Mouse (Mus musculus) forebrain, postnatal 0 days (tissue): ENCODE results near the gene Vwa8. TPM values are rescaled to one million over a fixed set of nuclear protein-coding genes. Genes with fewer than 3 reads are reported as not detected.

Experiments used
- ATAC-seq: fragments of 200-750 bp; cut with Nextera tagmentation; 2 replicates; pipeline ENCODE4 v1.8.0; 2017; ENCODE audit warnings: mild to moderate bottlenecking, moderate library complexity
- DNase-seq: peaks from one replicate; pipeline ENCODE4 v3.0.0-alpha.2; 2015
- H3K27ac ChIP-seq: fragments of 300-500 bp; sonication (generic); 2 replicates; pipeline ENCODE4 v1.5.1; 2014; ENCODE audit warnings: low read depth, mild to moderate bottlenecking, antibody characterized with exemption, low read length, moderate library complexity, mixed read lengths
- H3K27me3 ChIP-seq: fragments of 300-500 bp; sonication (generic); 2 replicates; pipeline ENCODE4 v1.6.1; 2014; ENCODE audit warnings: mild to moderate bottlenecking, low read length, mixed read lengths; ENCODE audit not compliant: insufficient read depth
- H3K36me3 ChIP-seq: fragments of 300-500 bp; sonication (generic); 2 replicates; pipeline ENCODE4 v1.6.1; 2014; ENCODE audit warnings: mild to moderate bottlenecking, moderate library complexity; ENCODE audit not compliant: insufficient read depth
- H3K4me1 ChIP-seq: fragments of 300-500 bp; sonication (generic); 2 replicates; pipeline ENCODE4 v1.6.1; 2014; ENCODE audit warnings: antibody characterized with exemption; ENCODE audit not compliant: insufficient read depth
- H3K4me2 ChIP-seq: fragments of 300-500 bp; sonication (generic); 2 replicates; pipeline ENCODE4 v1.6.1; 2014; ENCODE audit warnings: low read depth, mild to moderate bottlenecking, moderate library complexity
- H3K4me3 ChIP-seq: fragments of 300-500 bp; sonication (generic); 2 replicates; pipeline ENCODE4 v1.5.1; 2014; ENCODE audit warnings: low read depth, low read length, mixed read lengths
- H3K9ac ChIP-seq: fragments of 300-500 bp; sonication (generic); 2 replicates; pipeline ENCODE4 v1.6.1; 2014; ENCODE audit warnings: mild to moderate bottlenecking
- H3K9me3 ChIP-seq: fragments of 300-500 bp; sonication (generic); 2 replicates; pipeline ENCODE4 v1.6.1; 2016; ENCODE audit warnings: low read length
- CTCF ChIP-seq: sonication (generic); IDR thresholded peaks from 2 replicates; pipeline ENCODE4 v1.5.1; 2016; ENCODE audit warnings: antibody characterized with exemption, control low read depth, low read depth
- WGBS: fragments of 180-500 bp; shearing (Covaris S2); extraction: QIAGEN DNeasy Blood & Tissue Kit; methylation state at CpG from one replicate; pipeline ENCODE4 v1.1.7; 2014; 5-methylcytosine and 5-hydroxymethylcytosine counted together
- polyA plus RNA-seq: library from polyadenylated mRNA; unstranded; fragments of >200 nt; fragmentation: Nextera tagmentation; extraction: Ambion mirVana; gene quantifications from 2 replicates; pipeline ENCODE4 v1.2.1, GENCODE M21; 2015
- total RNA-seq: library from RNA; depleted of rRNA; stranded (reverse); fragments of >200 nt; gene quantifications from 2 replicates; pipeline ENCODE4 v1.2.3, GENCODE M21; 2014

Gene Vwa8
- total and polyA plus RNA-seq, 2 experiments from 2014 or later: 5.1 to 13.9 TPM

GRCm38 (mm10) chr14:79214129-79214528, 365.3 kb downstream of the Vwa8 start:
- Histone ChIP-seq H3K4me1 (no peaks in the 10 kb centered on the region), H3K9ac (no peak overlapping the region), H3K27me3 (no peaks in the 10 kb centered on the region), H3K4me3 (no peak overlapping the region), H3K9me3 (no peaks in the 10 kb centered on the region), H3K4me2 (no peak overlapping the region), H3K27ac (no peak overlapping the region), H3K36me3 (no peaks in the 10 kb centered on the region)
- WGBS: 96% methylated on average over 6 of the region's 6 CpGs
- DNase-seq: no peak
- ATAC-seq: no peak
- TF ChIP-seq CTCF: no peak

GRCm38 (mm10) chr14:79214660-79215249, 365.9 kb downstream of the Vwa8 start:
- no peak for TF ChIP-seq CTCF
- Histone ChIP-seq H3K9ac (no peak overlapping the region), H3K27ac (no peak overlapping the region), H3K4me1 (no peaks in the 10 kb centered on the region), H3K9me3 (no peaks in the 10 kb centered on the region), H3K27me3 (no peaks in the 10 kb centered on the region), H3K4me3 (no peak overlapping the region), H3K4me2 (no peak overlapping the region), H3K36me3 (no peaks in the 10 kb centered on the region)
- no peak for DNase-seq
- WGBS: 85% methylated on average over 8 of the region's 8 CpGs
- no peak for ATAC-seq

DNA sequence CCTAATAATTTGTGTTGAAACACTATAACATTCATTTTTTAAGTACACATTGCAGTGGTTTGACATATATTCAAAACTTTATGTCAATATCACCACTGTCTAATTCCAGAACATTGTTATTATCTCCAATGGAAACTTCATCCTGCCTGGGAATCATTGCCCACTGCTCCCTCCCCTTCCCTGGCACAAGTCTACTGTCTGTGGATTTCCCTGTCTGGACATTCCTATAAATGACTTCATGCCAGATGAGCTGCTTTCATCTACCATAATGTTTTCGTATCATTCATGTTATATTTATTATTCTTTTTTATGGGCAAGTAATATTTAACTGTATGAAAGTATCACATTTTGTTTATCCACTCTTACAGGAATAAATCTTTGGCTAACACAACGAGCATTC, 367.5 kb downstream of the Vwa8 start:
- Histone ChIP-seq H3K27ac (no peak overlapping the region), H3K4me1 (no peaks in the 10 kb centered on the region), H3K9me3 (no peaks in the 10 kb centered on the region), H3K4me2 (no peak overlapping the region), H3K9ac (no peak overlapping the region), H3K27me3 (no peaks in the 10 kb centered on the region), H3K36me3 (no peaks in the 10 kb centered on the region), H3K4me3 (no peak overlapping the region)
- WGBS: 81% methylated on average over 2 of the region's 2 CpGs
- no peak for TF ChIP-seq CTCF
- no peak for DNase-seq
- ATAC-seq: no peak

- DNase-seq (peak; percentile 66), ATAC-seq (peak; percentile 75)
- Histone ChIP-seq H3K36me3 (no peaks in the 10 kb centered on the region), H3K9ac (no peak overlapping the region), H3K27me3 (no peaks in the 10 kb centered on the region), H3K4me3 (no peak overlapping the region), H3K27ac (0 out of 2 replicates have a peak overlapping the region, but pooled peaks have one; percentile 29), H3K4me2 (no peak overlapping the region), H3K4me1 (no peaks in the 10 kb centered on the region), H3K9me3 (no peaks in the 10 kb centered on the region)
- no peak for TF ChIP-seq CTCF
- 70% methylated on average over 12 of the region's 12 CpGs for WGBS
These were observed 374.7 kb downstream of the Vwa8 start for GRCm38 (mm10) chr14:79223431-79224036.

DNA sequence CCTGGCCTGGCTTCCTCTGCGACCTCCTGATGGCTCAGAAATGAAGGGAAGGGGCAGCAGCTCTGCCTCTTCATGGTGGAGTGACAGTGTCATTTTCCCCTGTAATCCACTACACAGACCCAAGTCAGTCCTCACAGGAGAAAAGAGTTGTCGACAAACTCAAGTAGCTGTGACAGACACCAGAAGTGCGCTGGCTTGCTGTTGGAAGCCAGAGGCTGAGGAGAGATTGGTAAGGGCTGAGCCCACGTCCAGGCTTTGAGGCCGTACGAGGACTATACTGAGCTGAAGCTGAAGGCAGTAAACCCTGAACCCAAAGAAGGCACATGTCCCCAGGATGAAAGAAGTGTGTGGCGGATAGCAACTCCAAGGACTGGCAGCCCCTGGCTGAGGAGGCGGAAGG, 376.6 kb downstream of the Vwa8 start:
- no peak for ATAC-seq
- Histone ChIP-seq H3K4me1 (no peaks in the 10 kb centered on the region), H3K9ac (no peak overlapping the region), H3K4me2 (no peak overlapping the region), H3K27ac (no peak overlapping the region), H3K4me3 (no peak overlapping the region), H3K27me3 (no peaks in the 10 kb centered on the region), H3K36me3 (no peaks in the 10 kb centered on the region), H3K9me3 (no peaks in the 10 kb centered on the region)
- 76% methylated on average over 8 of the region's 8 CpGs for WGBS
- no peak for DNase-seq
- TF ChIP-seq CTCF: no peak

- Histone ChIP-seq H3K27ac (no peak overlapping the region), H3K27me3 (no peaks in the 10 kb centered on the region), H3K9ac (no peak overlapping the region), H3K36me3 (no peaks in the 10 kb centered on the region), H3K9me3 (no peaks in the 10 kb centered on the region), H3K4me3 (no peak overlapping the region), H3K4me2 (no peak overlapping the region), H3K4me1 (no peaks in the 10 kb centered on the region)
- WGBS: 71% methylated on average over 9 of the region's 9 CpGs
- DNase-seq (no peak), ATAC-seq (no peak)
- TF ChIP-seq CTCF: no peak
These were observed 377.2 kb downstream of the Vwa8 start for GRCm38 (mm10) chr14:79226056-79226455.

GRCm38 (mm10) chr14:79226741-79227140, 377.9 kb downstream of the Vwa8 start:
- Histone ChIP-seq H3K36me3 (no peaks in the 10 kb centered on the region), H3K9me3 (no peaks in the 10 kb centered on the region), H3K27me3 (no peaks in the 10 kb centered on the region), H3K27ac (no peak overlapping the region), H3K4me1 (no peaks in the 10 kb centered on the region), H3K4me2 (no peak overlapping the region), H3K9ac (no peak overlapping the region), H3K4me3 (no peak overlapping the region)
- DNase-seq (no peak), ATAC-seq (no peak)
- WGBS: 88% methylated on average over 6 of the region's 6 CpGs
- no peak for TF ChIP-seq CTCF
